Mouse (Mus musculus) forebrain, embryonic 10.5 days (tissue): Measurements from ENCODE around the gene Timm44. TPM values are rescaled to one million over a fixed set of nuclear protein-coding genes. Genes with fewer than 3 reads are reported as not detected.

Experiments
- DNase-seq: peaks from one replicate; pipeline ENCODE4 v3.0.0-alpha.2; 2017; ENCODE audit warnings: low spot score; ENCODE audit errors: extremely low spot score
- H3K27ac ChIP-seq: fragments of 300-500 bp; sonication (generic); 2 replicates; pipeline ENCODE4 v1.5.1; 2016; ENCODE audit warnings: mild to moderate bottlenecking
- H3K27me3 ChIP-seq: fragments of 300-500 bp; sonication (generic); 2 replicates; pipeline ENCODE4 v1.6.1; 2016; ENCODE audit warnings: mild to moderate bottlenecking; ENCODE audit not compliant: poor library complexity, severe bottlenecking
- H3K36me3 ChIP-seq: fragments of 300-500 bp; sonication (generic); replicated peaks from 2 replicates; pipeline ENCODE4 v1.6.1; 2016; ENCODE audit warnings: mild to moderate bottlenecking, moderate library complexity
- H3K4me1 ChIP-seq: fragments of 300-500 bp; sonication (generic); 2 replicates; pipeline ENCODE4 v1.6.1; 2016
- H3K4me3 ChIP-seq: fragments of 300-500 bp; sonication (generic); 2 replicates; pipeline ENCODE4 v1.5.1; 2016; ENCODE audit warnings: mild to moderate bottlenecking, moderate library complexity
- H3K9me3 ChIP-seq: fragments of 300-500 bp; sonication (generic); 2 replicates; pipeline ENCODE4 v1.6.1; 2016; ENCODE audit warnings: mild to moderate bottlenecking, moderate library complexity
- WGBS: fragments of 180-500 bp; shearing (Covaris S2); methylation state at CpG from one replicate; pipeline ENCODE4 v1.1.7; 2016; 5-methylcytosine and 5-hydroxymethylcytosine counted together
- polyA plus RNA-seq: library from polyadenylated mRNA; unstranded; fragments of >200 nt; fragmentation: Nextera tagmentation; extraction: Ambion mirVana; gene quantifications from 2 replicates; pipeline ENCODE4 v1.2.1, GENCODE M21; 2016

The Timm44 gene
- polyA plus RNA-seq, 1 experiment from 2014 or later = 69.8 TPM

DNA sequence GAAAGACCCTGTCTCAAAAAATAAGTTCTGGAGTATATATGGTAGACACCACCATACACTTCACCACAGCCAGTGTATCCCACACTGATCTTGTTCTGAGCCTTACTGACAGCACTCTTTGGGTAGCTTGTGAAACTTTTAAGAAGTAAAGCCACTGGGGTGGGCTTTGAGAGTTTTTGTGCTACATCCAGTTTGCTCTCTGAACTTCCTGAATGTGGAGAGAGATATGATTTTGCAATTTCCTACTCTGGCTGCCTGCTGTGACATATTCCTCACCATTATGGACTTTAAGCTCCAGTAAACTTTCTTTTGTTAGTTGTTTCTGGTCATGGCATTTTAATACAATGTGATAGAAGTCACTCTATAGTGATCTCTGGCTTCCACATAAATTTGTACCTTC lies 36.4 kb upstream of the Timm44 start:
- Histone ChIP-seq H3K4me1 (no peaks in the 10 kb centered on the region), H3K27ac (no peak overlapping the region), H3K27me3 (no peaks in the 10 kb centered on the region), H3K4me3 (no peak overlapping the region), H3K36me3 (peaks cover 75% of the 10 kb centered on the region), H3K9me3 (no peaks in the 10 kb centered on the region)
- no peak for DNase-seq

GRCm38 (mm10) chr8:4305838-4306237 lies 30.1 kb upstream of the Timm44 start:
- no peak for DNase-seq
- 93% methylated on average over 2 of the region's 2 CpGs for WGBS
- H3K9me3 ChIP-seq = no peaks in the 10 kb centered on the region
- H3K4me1 ChIP-seq = no peaks in the 10 kb centered on the region
- no peaks in the 10 kb centered on the region for H3K27me3 ChIP-seq
- H3K4me3 ChIP-seq = no peak overlapping the region
- peaks cover 100% of the 10 kb centered on the region for H3K36me3 ChIP-seq
- H3K27ac ChIP-seq = no peak overlapping the region

DNA sequence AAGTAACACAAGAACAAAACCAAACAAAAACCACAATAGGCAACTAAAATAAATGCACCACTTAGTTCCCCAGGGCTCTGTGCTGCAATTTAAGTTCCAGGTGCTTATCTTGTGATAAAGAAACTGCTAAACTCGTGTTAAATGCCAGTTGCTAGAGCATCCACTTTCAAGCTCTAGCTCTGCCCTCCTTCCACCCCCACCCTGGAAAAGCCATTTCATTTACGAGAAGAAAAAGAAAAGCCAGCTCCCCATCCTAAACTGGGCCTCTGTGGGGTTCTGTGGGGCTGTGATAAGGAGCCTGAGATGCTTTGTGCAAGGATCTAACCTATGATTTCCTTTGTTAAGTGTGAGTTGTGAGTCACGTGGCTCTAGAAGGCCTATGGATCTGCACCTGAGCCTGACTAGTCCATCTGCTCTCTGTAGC lies 28.4 kb upstream of the Timm44 start:
- Histone ChIP-seq H3K4me3 (no peak overlapping the region), H3K9me3 (no peaks in the 10 kb centered on the region), H3K27ac (no peak overlapping the region), H3K27me3 (no peaks in the 10 kb centered on the region), H3K36me3 (peaks cover 100% of the 10 kb centered on the region), H3K4me1 (no peaks in the 10 kb centered on the region)
- WGBS = 88% methylated on average over 3 of the region's 3 CpGs
- DNase-seq = no peak

GRCm38 (mm10) chr8:4297822-4298221 lies 22.1 kb upstream of the Timm44 start:
- Histone ChIP-seq H3K27me3 (no peaks in the 10 kb centered on the region), H3K4me1 (no peaks in the 10 kb centered on the region), H3K4me3 (no peak overlapping the region), H3K27ac (no peak overlapping the region), H3K36me3 (peaks cover 100% of the 10 kb centered on the region), H3K9me3 (no peaks in the 10 kb centered on the region)
- DNase-seq = no peak
- 98% methylated on average over 4 of the region's 4 CpGs for WGBS

GRCm38 (mm10) chr8:4292738-4293137 lies 17.0 kb upstream of the Timm44 start:
- WGBS = 92% methylated on average over 5 of the region's 5 CpGs
- Histone ChIP-seq H3K4me3 (no peak overlapping the region), H3K27me3 (no peaks in the 10 kb centered on the region), H3K4me1 (no peaks in the 10 kb centered on the region), H3K9me3 (no peaks in the 10 kb centered on the region), H3K27ac (no peak overlapping the region), H3K36me3 (peaks cover 100% of the 10 kb centered on the region)
- DNase-seq = no peak

GRCm38 (mm10) chr8:4276111-4276465 lies 375 bp upstream of the Timm44 start:
- H3K36me3 ChIP-seq = peaks cover 32% of the 10 kb centered on the region
- DNase-seq = no peak
- H3K27me3 ChIP-seq = no peaks in the 10 kb centered on the region
- WGBS = 34% methylated on average over 9 of the region's 9 CpGs
- H3K27ac ChIP-seq = peak overlapping the region; percentile 93
- peak overlapping the region; percentile 87 for H3K4me3 ChIP-seq
- no peaks in the 10 kb centered on the region for H3K9me3 ChIP-seq
- peaks cover 16% of the 10 kb centered on the region for H3K4me1 ChIP-seq

DNA sequence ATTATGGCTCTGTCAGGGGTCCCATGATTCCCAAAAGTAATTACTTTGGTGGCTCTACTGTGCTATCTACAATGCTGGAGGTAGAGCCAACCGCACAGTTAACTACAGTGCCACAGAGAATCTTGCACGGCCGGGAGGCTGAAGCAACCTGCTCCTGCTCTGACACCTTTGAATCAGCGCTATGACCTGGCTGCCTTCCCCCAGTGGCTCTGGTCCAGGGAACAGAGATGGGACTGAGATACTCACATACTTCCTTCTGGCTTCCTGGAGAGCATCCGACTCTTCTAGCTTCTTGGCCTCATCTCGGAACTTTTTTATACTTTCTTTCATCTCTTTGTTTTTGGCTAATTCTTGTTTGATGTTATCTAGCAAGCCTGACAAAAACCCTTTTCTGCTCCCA lies 6.1 kb downstream of the Timm44 start:
- Histone ChIP-seq H3K4me3 (no peak overlapping the region), H3K27ac (no peak overlapping the region), H3K36me3 (peaks cover 97% of the 10 kb centered on the region), H3K4me1 (peaks cover 5% of the 10 kb centered on the region), H3K9me3 (no peaks in the 10 kb centered on the region), H3K27me3 (no peaks in the 10 kb centered on the region)
- 93% methylated on average over 6 of the region's 6 CpGs for WGBS
- no peak for DNase-seq

DNA sequence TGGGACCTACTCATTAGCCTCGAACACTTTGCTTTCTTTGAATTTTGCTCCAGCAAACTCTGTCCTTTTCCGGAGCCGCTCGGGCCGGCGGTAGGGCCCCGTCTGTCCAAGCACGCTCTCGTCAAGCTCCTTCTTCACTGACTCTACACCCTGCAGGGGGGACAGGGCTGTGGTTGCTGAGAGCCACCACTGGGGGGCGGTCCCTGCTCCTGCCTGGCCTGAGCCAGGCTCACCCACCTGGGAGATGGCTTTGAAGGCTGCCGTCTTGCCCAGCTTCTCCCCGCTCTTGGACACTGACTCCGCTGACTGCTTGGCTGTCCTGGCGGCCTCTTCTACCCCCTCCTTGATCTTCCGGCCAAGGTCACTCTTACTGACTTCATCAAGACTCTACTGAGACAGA lies 8.1 kb downstream of the Timm44 start:
- no peak for DNase-seq
- WGBS = 82% methylated on average over 15 of the region's 15 CpGs
- H3K36me3 ChIP-seq = peaks cover 99% of the 10 kb centered on the region

GRCm38 (mm10) chr8:4265160-4265914 lies 10.4 kb downstream of the Timm44 start:
- no peaks in the 10 kb centered on the region for H3K9me3 ChIP-seq
- H3K36me3 ChIP-seq = peaks cover 100% of the 10 kb centered on the region
- no peak overlapping the region for H3K27ac ChIP-seq
- no peak overlapping the region for H3K4me3 ChIP-seq
- H3K4me1 ChIP-seq = no peaks in the 10 kb centered on the region
- no peaks in the 10 kb centered on the region for H3K27me3 ChIP-seq
- 94% methylated on average over 15 of the region's 15 CpGs for WGBS
- DNase-seq = no peak

More for the DNA sequence above, 8.1 kb downstream of the Timm44 start:
- Histone ChIP-seq H3K4me1 (no peaks in the 10 kb centered on the region), H3K4me3 (no peak overlapping the region), H3K27me3 (no peaks in the 10 kb centered on the region), H3K9me3 (no peaks in the 10 kb centered on the region), H3K27ac (no peak overlapping the region)

DNA sequence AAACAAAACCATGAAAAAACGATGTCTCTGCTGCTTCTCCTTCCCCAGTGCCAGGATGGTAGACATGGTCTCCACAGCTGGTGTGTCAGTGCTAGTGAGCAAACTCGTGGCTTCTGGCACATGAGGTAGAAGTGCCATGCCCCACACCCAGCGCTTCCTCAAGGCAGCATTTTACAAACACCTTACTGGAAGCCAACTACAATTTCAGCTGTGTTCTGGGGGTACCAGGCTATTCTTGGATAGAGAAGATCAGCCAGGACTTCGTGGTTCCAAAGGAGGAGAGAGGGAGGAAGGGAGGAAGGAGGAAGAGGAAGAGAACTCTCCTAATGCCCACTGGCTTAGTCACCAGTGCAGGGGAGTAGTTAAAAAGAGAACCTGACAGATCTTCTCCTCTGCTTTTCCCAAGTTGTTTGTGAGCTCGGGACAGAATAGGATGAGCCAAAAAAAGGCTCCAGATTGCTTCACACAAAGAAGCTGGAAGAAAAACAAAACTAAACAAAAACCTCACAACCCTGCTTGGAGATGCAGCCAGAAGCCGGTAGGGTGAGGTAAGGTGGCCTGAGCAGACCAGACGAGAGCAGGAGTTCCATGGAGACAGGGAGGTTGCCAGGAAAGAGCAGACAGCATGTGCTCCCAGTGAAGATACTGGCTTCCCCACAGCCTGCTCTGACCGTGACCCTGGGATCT lies 12.5 kb downstream of the Timm44 start:
- Histone ChIP-seq H3K9me3 (no peaks in the 10 kb centered on the region), H3K27ac (no peak overlapping the region), H3K27me3 (no peaks in the 10 kb centered on the region), H3K4me3 (no peak overlapping the region), H3K36me3 (peaks cover 89% of the 10 kb centered on the region), H3K4me1 (peaks cover 18% of the 10 kb centered on the region)
- DNase-seq = no peak
- WGBS = 90% methylated on average over 8 of the region's 8 CpGs

DNA sequence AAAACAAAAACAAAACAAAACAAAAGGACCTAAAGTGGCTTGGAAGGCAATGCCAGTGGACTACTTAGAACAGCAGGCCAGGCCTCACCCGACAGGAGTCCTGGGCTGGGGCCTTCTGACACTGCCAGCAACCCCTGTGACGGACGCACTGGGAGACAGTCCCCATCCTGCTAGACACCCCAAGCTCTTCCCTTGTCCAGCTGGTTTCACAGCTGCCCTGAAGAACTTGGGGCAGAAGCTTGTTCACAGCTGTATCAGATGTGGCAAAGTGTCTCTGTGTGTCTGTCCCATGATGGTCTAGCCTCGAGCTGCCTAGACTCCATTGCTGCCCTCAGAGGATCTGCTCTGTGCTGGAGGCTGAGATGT lies 15.9 kb downstream of the Timm44 start:
- H3K36me3 ChIP-seq = peaks cover 86% of the 10 kb centered on the region
- H3K4me1 ChIP-seq = peaks cover 36% of the 10 kb centered on the region
- peak overlapping the region; percentile 93 for H3K4me3 ChIP-seq
- no peaks in the 10 kb centered on the region for H3K27me3 ChIP-seq
- no peaks in the 10 kb centered on the region for H3K9me3 ChIP-seq
- WGBS = 91% methylated on average over 4 of the region's 4 CpGs
- peak overlapping the region; percentile 98 for H3K27ac ChIP-seq
- no peak for DNase-seq

- peaks cover 39% of the 10 kb centered on the region for H3K4me1 ChIP-seq
- peak within 1 kb of the TSS; percentile 98 for H3K27ac ChIP-seq
- WGBS = 6% methylated on average over 30 of the region's 33 CpGs
- H3K36me3 ChIP-seq = peaks cover 86% of the 10 kb centered on the region
- no peaks in the 10 kb centered on the region for H3K9me3 ChIP-seq
- no peaks in the 10 kb centered on the region for H3K27me3 ChIP-seq
- DNase-seq = peak; percentile 96
- H3K4me3 ChIP-seq = peak within 1 kb of the TSS; percentile 93
Measured at GRCm38 (mm10) chr8:4259125-4259804, 16.4 kb downstream of the Timm44 start, which contains the start of gene Ctxn1. Gene Ctxn1, minus strand, starts transcription at chr8:4259274.

- Histone ChIP-seq H3K27ac (peak overlapping the region; percentile 98), H3K4me3 (peak overlapping the region; percentile 93), H3K27me3 (no peaks in the 10 kb centered on the region), H3K9me3 (no peaks in the 10 kb centered on the region), H3K4me1 (peaks cover 45% of the 10 kb centered on the region), H3K36me3 (peaks cover 82% of the 10 kb centered on the region)
- WGBS = under 1% methylated on average over 32 of the region's 32 CpGs
- no peak for DNase-seq
Measured at GRCm38 (mm10) chr8:4258678-4259077, 17.0 kb downstream of the Timm44 start.
